Mouse (Mus musculus) cerebral cortex, adult 2 months (tissue): ENCODE measurements around the gene Tmem176b.

ENCODE experiments used
- WGBS: fragments of 180-500 bp; shearing (Covaris S2); methylation state at CpG from one replicate; pipeline ENCODE4 v1.1.7; 2018; 5-methylcytosine and 5-hydroxymethylcytosine counted together

The Tmem176b gene

GRCm38 (mm10) chr6:48784406-48784805, 56.9 kb downstream of the Tmem176b start:
- 96% methylated on average over 1 of the region's 1 CpGs for WGBS
